Mouse (Mus musculus): Measurements from ENCODE around the gene Slk. TPM values are rescaled to one million over a fixed set of nuclear protein-coding genes. Genes with fewer than 3 reads are reported as not detected.

Slk gene
- polyA plus RNA-seq, 1 experiment from 2014 or later, result 4.7 TPM

- 54% methylated on average over 3 of the region's 3 CpGs for WGBS
- Histone ChIP-seq H3K9ac (ENCODE audit: low read depth, low read length) (no peak overlapping the region), H3K36me3 (ENCODE audit: control insufficient read depth, insufficient read depth, low read length) (no peaks in the 10 kb centered on the region), H3K27ac (ENCODE audit: low read length) (no peak overlapping the region), H3K27me3 (ENCODE audit: control insufficient read depth, insufficient read depth, low read depth, low read length) (no peaks in the 10 kb centered on the region), H3K4me3 (ENCODE audit: low read depth, low read length) (no peak overlapping the region), H3K4me2 (ENCODE audit: low read length) (no peak overlapping the region), H3K9me3 (replicated peaks; ENCODE audit: control insufficient read depth, low read length, poor library complexity, severe bottlenecking) (no peaks in the 10 kb centered on the region), H3K4me1 (ENCODE audit: control insufficient read depth, insufficient read depth, low read length) (no peaks in the 10 kb centered on the region)
- no peak for ATAC-seq
Measured at GRCm38 (mm10) chr19:47545055-47545454, 34.4 kb upstream of the Slk start.

GRCm38 (mm10) chr19:47545528-47545927, 34.0 kb upstream of the Slk start:
- H3K9ac ChIP-seq (ENCODE audit: low read depth, low read length), result no peak overlapping the region
- ATAC-seq, result no peak
- H3K9me3 ChIP-seq (replicated peaks; ENCODE audit: control insufficient read depth, low read length, poor library complexity, severe bottlenecking), result no peaks in the 10 kb centered on the region
- no peaks in the 10 kb centered on the region for H3K36me3 ChIP-seq (ENCODE audit: control insufficient read depth, insufficient read depth, low read length)
- no peak overlapping the region for H3K4me2 ChIP-seq (ENCODE audit: low read length)
- H3K27ac ChIP-seq (ENCODE audit: low read length), result no peak overlapping the region
- H3K27me3 ChIP-seq (ENCODE audit: control insufficient read depth, insufficient read depth, low read depth, low read length), result no peaks in the 10 kb centered on the region
- no peak overlapping the region for H3K4me3 ChIP-seq (ENCODE audit: low read depth, low read length)
- no peaks in the 10 kb centered on the region for H3K4me1 ChIP-seq (ENCODE audit: control insufficient read depth, insufficient read depth, low read length)

- H3K36me3 ChIP-seq (ENCODE audit: control insufficient read depth, insufficient read depth, low read length), result no peaks in the 10 kb centered on the region
- no peak overlapping the region for H3K9ac ChIP-seq (ENCODE audit: low read depth, low read length)
- no peaks in the 10 kb centered on the region for H3K27me3 ChIP-seq (ENCODE audit: control insufficient read depth, insufficient read depth, low read depth, low read length)
- H3K27ac ChIP-seq (ENCODE audit: low read length), result no peak overlapping the region
- H3K4me2 ChIP-seq (ENCODE audit: low read length), result no peak overlapping the region
- 92% methylated on average over 11 of the region's 11 CpGs for WGBS
- H3K4me1 ChIP-seq (ENCODE audit: control insufficient read depth, insufficient read depth, low read length), result no peaks in the 10 kb centered on the region
- no peak overlapping the region for H3K4me3 ChIP-seq (ENCODE audit: low read depth, low read length)
- H3K9me3 ChIP-seq (replicated peaks; ENCODE audit: control insufficient read depth, low read length, poor library complexity, severe bottlenecking), result no peaks in the 10 kb centered on the region
- no peak for ATAC-seq
Measured at GRCm38 (mm10) chr19:47548432-47549076, 30.9 kb upstream of the Slk start.

- Histone ChIP-seq H3K9me3 (replicated peaks; ENCODE audit: control insufficient read depth, low read length, poor library complexity, severe bottlenecking) (no peaks in the 10 kb centered on the region), H3K27ac (ENCODE audit: low read length) (no peak overlapping the region), H3K36me3 (ENCODE audit: control insufficient read depth, insufficient read depth, low read length) (no peaks in the 10 kb centered on the region), H3K27me3 (ENCODE audit: control insufficient read depth, insufficient read depth, low read depth, low read length) (no peaks in the 10 kb centered on the region), H3K4me3 (ENCODE audit: low read depth, low read length) (no peak overlapping the region), H3K9ac (ENCODE audit: low read depth, low read length) (no peak overlapping the region), H3K4me1 (ENCODE audit: control insufficient read depth, insufficient read depth, low read length) (no peaks in the 10 kb centered on the region), H3K4me2 (ENCODE audit: low read length) (no peak overlapping the region)
- no peak for ATAC-seq
- WGBS, result 80% methylated on average over 9 of the region's 9 CpGs
Measured at GRCm38 (mm10) chr19:47549174-47549573, 30.3 kb upstream of the Slk start.

- H3K4me1 ChIP-seq (ENCODE audit: control insufficient read depth, insufficient read depth, low read length), result no peaks in the 10 kb centered on the region
- no peaks in the 10 kb centered on the region for H3K27me3 ChIP-seq (ENCODE audit: control insufficient read depth, insufficient read depth, low read depth, low read length)
- no peak overlapping the region for H3K4me3 ChIP-seq (ENCODE audit: low read depth, low read length)
- H3K27ac ChIP-seq (ENCODE audit: low read length), result no peak overlapping the region
- 84% methylated on average over 4 of the region's 4 CpGs for WGBS
- no peaks in the 10 kb centered on the region for H3K36me3 ChIP-seq (ENCODE audit: control insufficient read depth, insufficient read depth, low read length)
- H3K9me3 ChIP-seq (replicated peaks; ENCODE audit: control insufficient read depth, low read length, poor library complexity, severe bottlenecking), result no peaks in the 10 kb centered on the region
- H3K4me2 ChIP-seq (ENCODE audit: low read length), result no peak overlapping the region
- no peak overlapping the region for H3K9ac ChIP-seq (ENCODE audit: low read depth, low read length)
- no peak for ATAC-seq
Measured at GRCm38 (mm10) chr19:47549584-47549983, 29.9 kb upstream of the Slk start.

GRCm38 (mm10) chr19:47559145-47559544, 20.3 kb upstream of the Slk start:
- peaks cover 5% of the 10 kb centered on the region; the same call in 1 of the 2 replicates for H3K4me1 ChIP-seq (ENCODE audit: control insufficient read depth, insufficient read depth, low read length)
- H3K9me3 ChIP-seq (replicated peaks; ENCODE audit: control insufficient read depth, low read length, poor library complexity, severe bottlenecking), result no peaks in the 10 kb centered on the region
- no peak overlapping the region for H3K4me3 ChIP-seq (ENCODE audit: low read depth, low read length)
- no peak overlapping the region for H3K27ac ChIP-seq (ENCODE audit: low read length)
- H3K4me2 ChIP-seq (ENCODE audit: low read length), result no peak overlapping the region
- H3K36me3 ChIP-seq (ENCODE audit: control insufficient read depth, insufficient read depth, low read length), result no peaks in the 10 kb centered on the region
- ATAC-seq, result no peak
- 25% methylated on average over 5 of the region's 5 CpGs for WGBS
- H3K27me3 ChIP-seq (ENCODE audit: control insufficient read depth, insufficient read depth, low read depth, low read length), result no peaks in the 10 kb centered on the region
- no peak overlapping the region for H3K9ac ChIP-seq (ENCODE audit: low read depth, low read length)

- H3K9me3 ChIP-seq (replicated peaks; ENCODE audit: control insufficient read depth, low read length, poor library complexity, severe bottlenecking), result no peaks in the 10 kb centered on the region
- no peak overlapping the region for H3K9ac ChIP-seq (ENCODE audit: low read depth, low read length)
- no peak overlapping the region for H3K27ac ChIP-seq (ENCODE audit: low read length)
- H3K27me3 ChIP-seq (ENCODE audit: control insufficient read depth, insufficient read depth, low read depth, low read length), result no peaks in the 10 kb centered on the region
- no peak overlapping the region; the same call in 1 of the 2 replicates for H3K4me2 ChIP-seq (ENCODE audit: low read length)
- H3K4me3 ChIP-seq (ENCODE audit: low read depth, low read length), result no peak overlapping the region
- H3K36me3 ChIP-seq (ENCODE audit: control insufficient read depth, insufficient read depth, low read length), result no peaks in the 10 kb centered on the region
- ATAC-seq, result no peak
- peaks cover 7% of the 10 kb centered on the region; the same call in 1 of the 2 replicates for H3K4me1 ChIP-seq (ENCODE audit: control insufficient read depth, insufficient read depth, low read length)
- WGBS, result 34% methylated on average over 14 of the region's 14 CpGs
Measured at GRCm38 (mm10) chr19:47559751-47560512, 19.5 kb upstream of the Slk start.

GRCm38 (mm10) chr19:47560544-47561161, 18.8 kb upstream of the Slk start:
- Histone ChIP-seq H3K4me1 (ENCODE audit: control insufficient read depth, insufficient read depth, low read length) (peaks cover 11% of the 10 kb centered on the region; the same call in 1 of the 2 replicates), H3K4me2 (ENCODE audit: low read length) (no peak overlapping the region), H3K9me3 (replicated peaks; ENCODE audit: control insufficient read depth, low read length, poor library complexity, severe bottlenecking) (no peaks in the 10 kb centered on the region), H3K9ac (ENCODE audit: low read depth, low read length) (no peak overlapping the region), H3K4me3 (ENCODE audit: low read depth, low read length) (no peak overlapping the region), H3K36me3 (ENCODE audit: control insufficient read depth, insufficient read depth, low read length) (no peaks in the 10 kb centered on the region), H3K27ac (ENCODE audit: low read length) (no peak overlapping the region), H3K27me3 (ENCODE audit: control insufficient read depth, insufficient read depth, low read depth, low read length) (no peaks in the 10 kb centered on the region)
- ATAC-seq, result no peak
- WGBS, result 79% methylated on average over 12 of the region's 12 CpGs

GRCm38 (mm10) chr19:47561996-47562441, 17.5 kb upstream of the Slk start:
- Histone ChIP-seq H3K9me3 (replicated peaks; ENCODE audit: control insufficient read depth, low read length, poor library complexity, severe bottlenecking) (no peaks in the 10 kb centered on the region), H3K4me2 (ENCODE audit: low read length) (no peak overlapping the region), H3K4me1 (ENCODE audit: control insufficient read depth, insufficient read depth, low read length) (peaks cover 11% of the 10 kb centered on the region; the same call in 1 of the 2 replicates), H3K36me3 (ENCODE audit: control insufficient read depth, insufficient read depth, low read length) (no peaks in the 10 kb centered on the region), H3K27me3 (ENCODE audit: control insufficient read depth, insufficient read depth, low read depth, low read length) (no peaks in the 10 kb centered on the region), H3K9ac (ENCODE audit: low read depth, low read length) (no peak overlapping the region), H3K4me3 (ENCODE audit: low read depth, low read length) (no peak overlapping the region), H3K27ac (ENCODE audit: low read length) (no peak overlapping the region)
- WGBS, result 83% methylated on average over 5 of the region's 5 CpGs
- ATAC-seq, result no peak
